Mouse (Mus musculus): ENCODE data around the gene Tor2a.

Tor2a gene

GRCm38 (mm10) chr2:32757056-32757845, at the start of gene Tor2a:
Gene Tor2a, plus strand, starts transcription at chr2:32757234.
- DNase-seq (ENCODE audit: low read depth) = peak; percentile 98

GRCm38 (mm10) chr2:32708643-32709042, 48.4 kb upstream of the Tor2a start:
- peak; percentile 76 for DNase-seq (ENCODE audit: low read depth)

GRCm38 (mm10) chr2:32709521-32710137, 47.4 kb upstream of the Tor2a start:
- DNase-seq (ENCODE audit: low read depth) = no peak

GRCm38 (mm10) chr2:32710425-32710824, 46.6 kb upstream of the Tor2a start:
- peak; percentile 65 for DNase-seq (ENCODE audit: low read depth)

- DNase-seq (ENCODE audit: low read depth) = no peak
Measured at GRCm38 (mm10) chr2:32711301-32712056, 45.6 kb upstream of the Tor2a start.

GRCm38 (mm10) chr2:32712108-32712551, 44.9 kb upstream of the Tor2a start:
- peak; percentile 69 for DNase-seq (ENCODE audit: low read depth)

GRCm38 (mm10) chr2:32712586-32712933, 44.5 kb upstream of the Tor2a start:
- DNase-seq (ENCODE audit: low read depth) = peak; percentile 92

- DNase-seq (ENCODE audit: low read depth) = peak; percentile 92
Measured at GRCm38 (mm10) chr2:32712934-32713817, 43.9 kb upstream of the Tor2a start, which contains the start of gene Cdk9. Gene Cdk9, minus strand, starts transcription at chr2:32713076.

GRCm38 (mm10) chr2:32714117-32714986, 42.7 kb upstream of the Tor2a start:
- DNase-seq (ENCODE audit: low read depth) = no peak

GRCm38 (mm10) chr2:32714987-32715425, 42.0 kb upstream of the Tor2a start:
- DNase-seq (ENCODE audit: low read depth) = peak; percentile 99

GRCm38 (mm10) chr2:32718761-32719160, 38.3 kb upstream of the Tor2a start:
- DNase-seq (ENCODE audit: low read depth) = no peak

- DNase-seq (ENCODE audit: low read depth) = no peak
Measured at GRCm38 (mm10) chr2:32720053-32720452, 37.0 kb upstream of the Tor2a start.

- peak; percentile 72 for DNase-seq (ENCODE audit: low read depth)
Measured at GRCm38 (mm10) chr2:32720681-32721229, 36.3 kb upstream of the Tor2a start, which contains the start of gene Sh2d3c. Gene Sh2d3c, plus strand, starts transcription at chr2:32721055.

GRCm38 (mm10) chr2:32722046-32722445, 35.0 kb upstream of the Tor2a start:
- no peak for DNase-seq (ENCODE audit: low read depth)

GRCm38 (mm10) chr2:32722581-32722980, 34.5 kb upstream of the Tor2a start:
- no peak for DNase-seq (ENCODE audit: low read depth)

- DNase-seq (ENCODE audit: low read depth) = no peak
Measured at GRCm38 (mm10) chr2:32724149-32724548, 32.9 kb upstream of the Tor2a start.

GRCm38 (mm10) chr2:32724832-32725790, 31.9 kb upstream of the Tor2a start:
- DNase-seq (ENCODE audit: low read depth) = no peak

GRCm38 (mm10) chr2:32727435-32727834, 29.6 kb upstream of the Tor2a start:
- peak; percentile 99 for DNase-seq (ENCODE audit: low read depth)

- DNase-seq (ENCODE audit: low read depth) = peak; percentile 46
Measured at GRCm38 (mm10) chr2:32728463-32728862, 28.6 kb upstream of the Tor2a start.

All from 416B (cell line).